Mouse (Mus musculus) spleen, adult 2 months (tissue): ENCODE data around the gene Lysmd4.

ENCODE experiments used
- CTCF ChIP-seq: fragments of 200-500 bp; IDR thresholded peaks from 2 replicates; pipeline ENCODE4 v1.5.1; 2011; ENCODE audit warnings: mild to moderate bottlenecking, inconsistent platforms; ENCODE audit not compliant: insufficient read depth, insufficient read length, insufficient replicate concordance; ENCODE audit errors: extremely low read depth
- POLR2A ChIP-seq: fragments of 200-500 bp; IDR thresholded peaks from 2 replicates; pipeline ENCODE4 v1.6.1; 2011; ENCODE audit warnings: low read depth, low read length, inconsistent platforms

GRCm38 (mm10) chr7:67344443-67344842 is 122.1 kb downstream of the Lysmd4 start:
- TF ChIP-seq CTCF (no peak), POLR2A (no peak)
